Mouse (Mus musculus): ENCODE results near the gene Gars.

Gene Gars

GRCm38 (mm10) chr6:55037799-55038670, at the start of gene Gars:
TSS of gene Gars (plus strand) at chr6:55038007.
- peak; percentile 67 for DNase-seq (ENCODE audit: low read depth)

GRCm38 (mm10) chr6:54988141-54988540, 49.7 kb upstream of the Gars start:
- DNase-seq (ENCODE audit: low read depth) = no peak

- no peak for DNase-seq (ENCODE audit: low read depth)
These were observed 46.6 kb upstream of the Gars start for GRCm38 (mm10) chr6:54991189-54991588.

- no peak for DNase-seq (ENCODE audit: low read depth)
These were observed 45.7 kb upstream of the Gars start for GRCm38 (mm10) chr6:54992141-54992540.

GRCm38 (mm10) chr6:54992734-54993260, 45.0 kb upstream of the Gars start, which contains the start of gene Ggct:
TSS of gene Ggct (minus strand) at chr6:54992950.
- peak; percentile 91 for DNase-seq (ENCODE audit: low read depth)

- no peak for DNase-seq (ENCODE audit: low read depth)
These were observed 41.4 kb upstream of the Gars start for GRCm38 (mm10) chr6:54996361-54996760.

- no peak for DNase-seq (ENCODE audit: low read depth)
These were observed 40.1 kb upstream of the Gars start for GRCm38 (mm10) chr6:54997726-54998125.

- DNase-seq (ENCODE audit: low read depth) = no peak
These were observed 36.5 kb upstream of the Gars start for GRCm38 (mm10) chr6:55001320-55001719.

GRCm38 (mm10) chr6:55002438-55002837, 35.4 kb upstream of the Gars start:
- DNase-seq (ENCODE audit: low read depth) = no peak

- no peak for DNase-seq (ENCODE audit: low read depth)
These were observed 34.2 kb upstream of the Gars start for GRCm38 (mm10) chr6:55003559-55003958.

GRCm38 (mm10) chr6:55008401-55008800, 29.4 kb upstream of the Gars start:
- no peak for DNase-seq (ENCODE audit: low read depth)

- DNase-seq (ENCODE audit: low read depth) = no peak
These were observed 28.2 kb upstream of the Gars start for GRCm38 (mm10) chr6:55009391-55010230.

GRCm38 (mm10) chr6:55010330-55011091, 27.3 kb upstream of the Gars start:
- DNase-seq (ENCODE audit: low read depth) = no peak

- no peak for DNase-seq (ENCODE audit: low read depth)
These were observed 25.3 kb upstream of the Gars start for GRCm38 (mm10) chr6:55012516-55012915.

GRCm38 (mm10) chr6:55014184-55014583, 23.6 kb upstream of the Gars start:
- no peak for DNase-seq (ENCODE audit: low read depth)

GRCm38 (mm10) chr6:55016236-55016635, 21.6 kb upstream of the Gars start:
- no peak for DNase-seq (ENCODE audit: low read depth)

- peak; percentile 63 for DNase-seq (ENCODE audit: low read depth)
These were observed 20.9 kb upstream of the Gars start for GRCm38 (mm10) chr6:55016710-55017583.

GRCm38 (mm10) chr6:55018417-55018816, 19.4 kb upstream of the Gars start:
- DNase-seq (ENCODE audit: low read depth) = no peak

- no peak for DNase-seq (ENCODE audit: low read depth)
These were observed 16.0 kb upstream of the Gars start for GRCm38 (mm10) chr6:55021806-55022205.

GRCm38 (mm10) chr6:55027642-55028041, 10.2 kb upstream of the Gars start:
- no peak for DNase-seq (ENCODE audit: low read depth)

GRCm38 (mm10) chr6:55036731-55037130, 1.1 kb upstream of the Gars start:
- DNase-seq (ENCODE audit: low read depth) = no peak

Measured in c-Kit-positive CD71-positive TER-119-negative erythroid progenitor cells, embryonic 14.5 days (primary cell).